Mouse (Mus musculus): ENCODE measurements around the gene Speer4b. TPM values are rescaled to one million over a fixed set of nuclear protein-coding genes. Genes with fewer than 3 reads are reported as not detected.
A peak's percentile ranks its signal among the peaks of the same experiment; 100 is the strongest.
"Not testable (repeated sequence)": the region's sequence is repeated elsewhere in the genome, so short reads cannot be mapped to it uniquely, and the experiment has no call there.

Gene Speer4b
- total RNA-seq (2021) (not detected), polyA plus RNA-seq (2012; rRNA removed) (not detected in 2 replicates)
- long read RNA-seq, result 0 reads

GRCm38 (mm10) chr5:27501338-27501737, at the start of gene Speer4b:
Gene Speer4b (minus strand): TSS chr5:27501438.
- H3K9ac ChIP-seq (ENCODE audit: low read depth, low read length); H3K27ac ChIP-seq; H3K79me2 ChIP-seq (replicated peaks; ENCODE audit: control insufficient read depth, insufficient read depth, low read length); H3K4me1 ChIP-seq (ENCODE audit: control insufficient read depth, insufficient read depth, low read length); H3K27me3 ChIP-seq (ENCODE audit: control insufficient read depth, insufficient read depth, low read length); H3K36me3 ChIP-seq (ENCODE audit: control insufficient read depth, insufficient read depth, low read length); intact Hi-C loops (cut with DNase I); H3K4me3 ChIP-seq; DNase-seq: not testable (repeated sequence)
- WGBS, result 18% methylated on average over 1 of the region's 1 CpGs

DNA sequence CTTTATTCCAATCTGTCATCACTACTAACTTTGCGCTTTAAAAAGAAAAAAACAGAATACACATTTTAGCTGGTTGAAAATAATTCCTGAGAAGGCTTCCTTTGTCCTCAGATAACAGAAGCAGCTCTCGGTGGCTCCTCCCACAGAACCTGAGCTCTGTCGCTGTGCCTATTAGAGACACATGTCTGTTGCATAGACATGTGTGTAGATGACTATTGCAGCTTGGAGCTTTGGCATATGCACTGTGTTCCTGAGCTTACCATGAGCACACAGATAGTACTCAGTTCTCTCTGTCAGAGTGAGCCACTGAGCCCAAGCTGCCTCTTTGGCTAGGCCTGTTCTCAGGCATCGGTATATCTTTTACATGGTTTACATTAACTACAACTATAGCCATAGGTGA, 48.1 kb upstream of the Speer4b start:
- TF ChIP-seq CTCF (IDR thresholded peaks at IDR 0.05) (no peak), EP300 (IDR thresholded peaks at IDR 0.05; ENCODE audit: insufficient read depth, low read depth, low read length) (no peak), POLR2A (IDR thresholded peaks at IDR 0.05; ENCODE audit: insufficient read depth, low read depth, low read length) (no peak)
- 81% methylated on average over 4 of the region's 4 CpGs for WGBS
- Histone ChIP-seq H3K36me3 (ENCODE audit: control insufficient read depth, insufficient read depth, low read length) (no peaks in the 10 kb centered on the region), H3K79me2 (replicated peaks; ENCODE audit: control insufficient read depth, insufficient read depth, low read length) (no peaks in the 10 kb centered on the region), H3K27ac (no peak overlapping the region), H3K9ac (ENCODE audit: low read depth, low read length) (no peak overlapping the region), H3K4me3 (no peak overlapping the region), H3K27me3 (ENCODE audit: control insufficient read depth, insufficient read depth, low read length) (no peaks in the 10 kb centered on the region), H3K4me1 (ENCODE audit: control insufficient read depth, insufficient read depth, low read length) (no peaks in the 10 kb centered on the region)
- intact Hi-C loops (cut with DNase I), result loop anchor here (10.0 kb wide), 1 partner anchor 474 kb away; no protein-coding TSS in a partner anchor
- no peak for DNase-seq

DNA sequence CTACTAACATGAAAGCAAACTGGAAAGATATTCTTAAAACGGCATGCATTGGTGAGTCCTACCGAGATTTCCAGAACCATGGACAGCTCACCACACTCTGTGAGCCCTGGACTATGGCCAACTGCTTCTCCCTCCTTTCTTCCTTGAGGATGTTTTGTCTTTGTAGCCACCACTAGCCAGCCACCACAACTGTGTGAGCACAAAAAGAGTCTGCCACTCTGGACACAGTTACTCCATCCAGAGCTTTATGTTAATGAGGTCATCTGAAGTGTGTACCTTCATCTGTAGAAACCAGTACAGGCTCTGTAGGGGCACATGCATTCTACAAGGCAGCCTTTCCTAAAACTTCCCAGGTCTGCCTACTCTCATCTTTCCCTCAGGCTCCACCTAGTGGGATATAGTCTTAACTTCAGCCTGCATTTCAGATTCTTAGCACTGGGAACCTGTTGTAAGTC, 43.6 kb upstream of the Speer4b start:
- Histone ChIP-seq H3K36me3 (ENCODE audit: control insufficient read depth, insufficient read depth, low read length) (no peaks in the 10 kb centered on the region), H3K9ac (ENCODE audit: low read depth, low read length) (no peak overlapping the region), H3K27ac (no peak overlapping the region), H3K4me3 (no peak overlapping the region), H3K79me2 (replicated peaks; ENCODE audit: control insufficient read depth, insufficient read depth, low read length) (no peaks in the 10 kb centered on the region), H3K27me3 (ENCODE audit: control insufficient read depth, insufficient read depth, low read length) (no peaks in the 10 kb centered on the region), H3K4me1 (ENCODE audit: control insufficient read depth, insufficient read depth, low read length) (no peaks in the 10 kb centered on the region)
- DNase-seq, result no peak
- intact Hi-C loops (cut with DNase I), result loop anchor here (10.0 kb wide), 1 partner anchor 470 kb away; no protein-coding TSS in a partner anchor
- 6% methylated on average over 2 of the region's 2 CpGs for WGBS
- TF ChIP-seq CTCF (IDR thresholded peaks at IDR 0.05) (peak; percentile 43), POLR2A (IDR thresholded peaks at IDR 0.05; ENCODE audit: insufficient read depth, low read depth, low read length) (no peak), EP300 (IDR thresholded peaks at IDR 0.05; ENCODE audit: insufficient read depth, low read depth, low read length) (no peak)

DNA sequence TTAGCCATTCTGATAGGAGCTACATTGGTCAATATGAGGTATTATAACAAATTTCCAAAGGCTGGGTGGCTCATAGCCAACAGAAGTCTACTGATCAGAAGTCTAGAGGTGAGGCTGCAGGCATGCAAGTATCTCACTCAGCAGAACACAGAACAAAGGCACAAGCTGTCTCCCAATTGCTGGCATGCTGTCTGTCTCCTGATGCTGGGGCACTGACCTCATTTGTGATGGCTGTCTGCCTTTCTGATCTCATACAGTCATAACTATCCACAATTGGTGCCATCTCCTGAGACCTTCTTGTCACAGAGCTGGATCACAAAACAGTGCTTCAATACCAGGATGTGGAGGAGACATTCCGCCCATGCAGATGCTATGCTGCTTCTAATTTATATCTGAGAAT, 25.7 kb upstream of the Speer4b start:
- DNase-seq, result no peak
- no peaks in the 10 kb centered on the region for H3K27me3 ChIP-seq (ENCODE audit: control insufficient read depth, insufficient read depth, low read length)
- no peak overlapping the region for H3K9ac ChIP-seq (ENCODE audit: low read depth, low read length)
- no peaks in the 10 kb centered on the region for H3K79me2 ChIP-seq (replicated peaks; ENCODE audit: control insufficient read depth, insufficient read depth, low read length)
- 76% methylated on average over 1 of the region's 1 CpGs for WGBS
- H3K27ac ChIP-seq, result no peak overlapping the region
- no peaks in the 10 kb centered on the region for H3K4me1 ChIP-seq (ENCODE audit: control insufficient read depth, insufficient read depth, low read length)
- no peak for TF ChIP-seq CTCF (IDR thresholded peaks at IDR 0.05)
- no peak for TF ChIP-seq EP300 (IDR thresholded peaks at IDR 0.05; ENCODE audit: insufficient read depth, low read depth, low read length)
- no peak for TF ChIP-seq POLR2A (IDR thresholded peaks at IDR 0.05; ENCODE audit: insufficient read depth, low read depth, low read length)
- no peak overlapping the region for H3K4me3 ChIP-seq
- H3K36me3 ChIP-seq (ENCODE audit: control insufficient read depth, insufficient read depth, low read length), result no peaks in the 10 kb centered on the region
- intact Hi-C loops (cut with DNase I), result no loop called here

- intact Hi-C loops (cut with DNase I), result no loop called here
- H3K36me3 ChIP-seq (ENCODE audit: control insufficient read depth, insufficient read depth, low read length), result no peaks in the 10 kb centered on the region
- H3K27ac ChIP-seq, result no peak overlapping the region
- TF ChIP-seq POLR2A (IDR thresholded peaks at IDR 0.05; ENCODE audit: insufficient read depth, low read depth, low read length), result no peak
- H3K79me2 ChIP-seq (replicated peaks; ENCODE audit: control insufficient read depth, insufficient read depth, low read length), result no peaks in the 10 kb centered on the region
- no peak overlapping the region for H3K4me3 ChIP-seq
- H3K27me3 ChIP-seq (ENCODE audit: control insufficient read depth, insufficient read depth, low read length), result no peaks in the 10 kb centered on the region
- no peaks in the 10 kb centered on the region for H3K4me1 ChIP-seq (ENCODE audit: control insufficient read depth, insufficient read depth, low read length)
- no peak overlapping the region for H3K9ac ChIP-seq (ENCODE audit: low read depth, low read length)
- no peak for DNase-seq
Measured at GRCm38 (mm10) chr5:27518716-27519115, 17.5 kb upstream of the Speer4b start.

DNA sequence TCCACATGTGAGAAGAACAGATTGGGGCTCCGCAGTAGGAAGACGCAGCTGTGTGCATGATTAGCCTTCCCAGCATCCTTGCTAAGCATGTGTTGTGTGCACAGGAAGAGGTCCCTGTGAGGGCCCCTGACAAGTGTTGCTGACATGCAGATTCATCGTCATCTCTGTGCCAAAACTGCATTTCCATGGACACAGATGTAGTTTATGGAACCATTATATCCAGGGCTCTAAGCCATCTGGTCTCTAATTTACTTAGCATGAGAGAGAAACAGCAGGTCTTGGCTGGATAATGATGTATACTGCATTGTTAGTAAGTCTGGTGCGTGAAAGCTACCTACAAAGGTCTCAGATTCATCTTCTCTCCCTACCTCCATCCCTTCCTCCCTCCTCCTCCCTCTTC, 10.3 kb downstream of the Speer4b start:
- Histone ChIP-seq H3K27ac (no peak overlapping the region), H3K79me2 (replicated peaks; ENCODE audit: control insufficient read depth, insufficient read depth, low read length) (no peaks in the 10 kb centered on the region), H3K27me3 (ENCODE audit: control insufficient read depth, insufficient read depth, low read length) (no peaks in the 10 kb centered on the region), H3K9ac (ENCODE audit: low read depth, low read length) (no peak overlapping the region), H3K36me3 (ENCODE audit: control insufficient read depth, insufficient read depth, low read length) (no peaks in the 10 kb centered on the region), H3K4me3 (no peak overlapping the region), H3K4me1 (ENCODE audit: control insufficient read depth, insufficient read depth, low read length) (no peaks in the 10 kb centered on the region)
- intact Hi-C loops (cut with DNase I), result no loop called here
- WGBS, result 73% methylated on average over 4 of the region's 4 CpGs
- DNase-seq, result no peak
- TF ChIP-seq CTCF (IDR thresholded peaks at IDR 0.05) (no peak), EP300 (IDR thresholded peaks at IDR 0.05; ENCODE audit: insufficient read depth, low read depth, low read length) (no peak), POLR2A (IDR thresholded peaks at IDR 0.05; ENCODE audit: insufficient read depth, low read depth, low read length) (no peak)

Data from heart, adult 2 months (tissue).